Mouse (Mus musculus): Measurements from ENCODE around the gene Tmem211.

DNA sequence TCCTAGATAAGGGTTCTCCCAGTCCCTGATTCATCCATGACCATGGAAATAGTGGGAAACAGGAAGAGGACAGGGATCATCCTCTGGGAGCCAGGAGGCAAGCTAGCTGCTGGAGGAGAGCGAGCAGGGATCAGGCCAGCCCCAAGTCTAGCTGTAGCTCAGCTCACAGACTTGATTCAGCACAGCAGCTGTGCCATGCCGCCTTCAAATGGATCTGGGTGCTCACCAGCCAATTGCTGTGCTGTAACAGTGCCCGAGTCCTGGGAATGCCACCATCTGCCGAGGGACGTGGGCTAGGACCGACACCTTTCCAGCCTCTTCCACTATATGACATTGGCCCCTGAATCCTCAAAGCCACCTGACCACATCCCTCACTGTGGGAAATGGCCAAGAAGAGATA is 30.8 kb upstream of the Tmem211 start:
- TF ChIP-seq GATA1 (IDR thresholded peaks at IDR 0.05; ENCODE audit: low read depth, low read length) (no peak), HCFC1 (IDR thresholded peaks at IDR 0.05; ENCODE audit: low read depth, low read length) (no peak), CTCF (IDR thresholded peaks at IDR 0.05 in 2 of 3, conservative IDR thresholded peaks at IDR 0.05 in 1 of 3; ENCODE audit: control insufficient read depth in 1 of 3, insufficient read depth in 1 of 3, low read depth in 2 of 3, low read length in 3 of 3, poor library complexity in 1 of 3, severe bottlenecking in 1 of 3) (no peak), ZKSCAN1 (IDR thresholded peaks at IDR 0.05; ENCODE audit: low read depth, low read length) (no peak), SMC3 (IDR thresholded peaks at IDR 0.05; ENCODE audit: low read depth, low read length) (no peak), ZNF384 (IDR thresholded peaks at IDR 0.05; ENCODE audit: low read depth, low read length) (no peak), NRF1 (IDR thresholded peaks at IDR 0.05; ENCODE audit: insufficient read depth, low read depth, low read length, poor library complexity, severe bottlenecking) (no peak), EP300 (IDR thresholded peaks at IDR 0.05; ENCODE audit: low read depth in 1 of 2, low read length in 2 of 2) (no peak), E2F4 (IDR thresholded peaks at IDR 0.05; ENCODE audit: borderline replicate concordance, low read depth, low read length) (no peak), POLR2A (IDR thresholded peaks at IDR 0.05; ENCODE audit: control insufficient read depth in 1 of 2, insufficient read depth in 1 of 2, low read depth in 1 of 2, low read length in 2 of 2, poor library complexity in 1 of 2) (no peak), SIN3A (IDR thresholded peaks at IDR 0.05; ENCODE audit: low read length) (no peak)

Measured in MEL (cell line).